Mouse (Mus musculus): Measurements from ENCODE around the gene Plin4. TPM values are rescaled to one million over a fixed set of nuclear protein-coding genes. Genes with fewer than 3 reads are reported as not detected.
"Not testable (repeated sequence)": the region's sequence is repeated elsewhere in the genome, so short reads cannot be mapped to it uniquely, and the experiment has no call there.

Gene Plin4
- polyA plus RNA-seq, 1 experiment = 205 TPM

DNA sequence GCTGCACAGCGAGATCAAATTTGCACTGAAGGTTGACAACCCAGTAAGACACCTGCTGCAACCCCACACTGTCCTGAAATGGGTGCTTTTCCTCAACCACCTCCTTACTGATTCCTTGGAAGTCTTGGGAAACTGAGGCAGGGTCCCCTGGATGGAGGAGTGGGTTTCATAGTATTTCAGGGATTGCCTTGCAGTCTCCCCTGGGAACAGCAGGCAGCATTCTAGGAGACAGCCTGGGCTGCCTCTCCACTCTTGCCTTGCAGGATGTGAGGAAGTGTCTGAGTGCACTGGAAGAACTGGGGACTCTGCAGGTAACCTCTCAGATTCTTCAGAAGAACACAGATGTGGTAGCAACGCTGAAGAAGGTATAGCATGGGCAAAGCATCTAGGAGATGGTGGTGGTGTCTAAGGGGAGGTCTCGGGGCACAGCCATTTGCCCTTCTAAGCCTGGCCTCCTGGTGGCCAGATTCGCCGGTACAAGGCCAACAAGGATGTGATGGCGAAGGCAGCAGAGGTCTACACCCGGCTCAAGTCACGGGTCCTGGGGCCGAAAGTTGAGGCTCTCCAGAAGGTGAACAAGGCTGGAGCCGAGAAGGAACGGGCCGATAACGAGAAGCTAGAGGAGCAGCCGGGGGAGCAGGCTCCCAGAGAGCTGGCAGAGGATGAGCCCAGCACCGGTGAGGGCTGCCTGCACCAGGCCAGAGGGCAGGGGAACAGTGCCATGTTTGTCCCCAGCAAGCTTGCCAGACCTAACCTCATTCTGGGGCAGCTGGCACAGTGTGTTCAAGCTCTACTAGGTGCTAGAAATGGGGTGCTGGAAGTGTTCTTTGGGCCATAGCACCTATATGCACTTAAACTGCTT, 10.7 kb downstream of the Plin4 start:
- H3K27ac ChIP-seq (replicated peaks; ENCODE audit: low read depth, low read length) = no peak overlapping the region
- no peaks in the 10 kb centered on the region for H3K4me1 ChIP-seq (ENCODE audit: control insufficient read depth, insufficient read depth, insufficient read length, low read length)
- no peak overlapping the region for H3K4me3 ChIP-seq (ENCODE audit: insufficient read depth, low read depth, low read length)

DNA sequence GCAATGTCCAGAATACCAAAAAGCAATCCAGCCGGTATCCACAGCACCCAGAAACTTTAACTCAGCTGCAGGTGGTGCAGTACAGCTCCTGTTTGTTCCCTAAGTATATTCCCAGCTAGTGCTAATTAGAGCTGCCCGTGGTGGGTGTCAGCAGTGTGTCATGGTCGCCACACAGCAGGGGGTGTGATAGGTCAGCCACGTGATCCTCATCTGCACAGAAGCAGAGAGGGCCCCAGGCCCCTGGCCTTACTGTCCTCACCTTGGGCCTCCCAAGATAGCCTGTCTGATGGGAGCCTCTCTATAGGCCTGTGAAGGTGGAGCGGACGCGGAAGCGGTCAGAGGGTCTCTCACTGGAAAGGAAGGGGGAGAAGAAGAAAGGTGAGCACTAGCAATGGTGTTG, 11.4 kb downstream of the Plin4 start:
- Histone ChIP-seq H3K4me3 (ENCODE audit: insufficient read depth, low read depth, low read length) (no peak overlapping the region), H3K4me1 (ENCODE audit: control insufficient read depth, insufficient read depth, insufficient read length, low read length) (no peaks in the 10 kb centered on the region), H3K27ac (replicated peaks; ENCODE audit: low read depth, low read length) (no peak overlapping the region)

DNA sequence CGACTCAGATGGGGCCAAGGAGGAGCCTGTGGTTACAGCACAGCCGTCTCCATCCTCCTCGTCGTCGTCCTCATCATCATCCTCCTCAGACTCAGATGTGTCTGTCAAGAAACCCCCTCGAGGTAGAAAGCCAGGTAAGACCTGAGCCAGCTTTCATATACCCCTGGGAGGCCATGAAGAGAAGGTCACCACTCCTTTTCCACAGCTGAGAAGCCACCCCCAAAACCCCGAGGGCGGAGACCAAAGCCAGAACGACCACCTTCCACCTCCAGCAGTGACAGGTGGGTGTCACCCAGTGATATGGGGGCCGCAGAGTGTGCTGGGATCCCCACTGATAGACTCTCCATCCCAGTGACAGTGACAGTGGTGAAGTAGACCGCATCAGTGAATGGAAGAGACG, 12.7 kb downstream of the Plin4 start:
- no peaks in the 10 kb centered on the region for H3K4me1 ChIP-seq (ENCODE audit: control insufficient read depth, insufficient read depth, insufficient read length, low read length)

DNA sequence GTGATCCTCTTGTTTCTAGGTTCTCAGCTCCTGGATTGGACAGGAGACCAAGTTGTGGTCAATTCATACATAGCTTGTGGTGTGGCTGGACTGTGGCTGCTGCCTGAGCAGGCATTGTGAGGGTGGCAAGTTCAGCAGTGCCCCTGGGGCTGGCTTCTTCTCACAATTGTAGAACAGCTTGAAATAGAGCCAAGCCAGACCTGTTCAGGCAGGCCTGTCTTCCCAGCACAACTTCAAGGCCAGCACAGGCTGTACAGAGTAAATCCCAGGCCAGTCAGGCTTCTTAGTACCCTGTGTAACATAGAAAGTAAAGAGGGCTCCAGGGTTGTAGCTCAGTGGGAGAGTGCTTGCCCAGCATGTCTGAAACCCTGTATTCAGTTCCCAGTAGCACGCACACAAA, 16.8 kb downstream of the Plin4 start:
- no peak overlapping the region for H3K27ac ChIP-seq (replicated peaks; ENCODE audit: low read depth, low read length)
- H3K4me1 ChIP-seq (ENCODE audit: control insufficient read depth, insufficient read depth, insufficient read length, low read length) = no peaks in the 10 kb centered on the region
- H3K4me3 ChIP-seq (ENCODE audit: insufficient read depth, low read depth, low read length) = no peak overlapping the region

More for the DNA sequence above, 12.7 kb downstream of the Plin4 start:
- Histone ChIP-seq H3K4me3 (ENCODE audit: insufficient read depth, low read depth, low read length) (no peak overlapping the region), H3K27ac (replicated peaks; ENCODE audit: low read depth, low read length) (no peak overlapping the region)

- Histone ChIP-seq H3K4me3 (ENCODE audit: insufficient read depth, low read depth, low read length) (no peak overlapping the region), H3K4me1 (ENCODE audit: control insufficient read depth, insufficient read depth, insufficient read length, low read length) (no peaks in the 10 kb centered on the region), H3K27ac (replicated peaks; ENCODE audit: low read depth, low read length) (no peak overlapping the region)
Observed at GRCm38 (mm10) chr17:56092312-56092711, 17.3 kb downstream of the Plin4 start.

DNA sequence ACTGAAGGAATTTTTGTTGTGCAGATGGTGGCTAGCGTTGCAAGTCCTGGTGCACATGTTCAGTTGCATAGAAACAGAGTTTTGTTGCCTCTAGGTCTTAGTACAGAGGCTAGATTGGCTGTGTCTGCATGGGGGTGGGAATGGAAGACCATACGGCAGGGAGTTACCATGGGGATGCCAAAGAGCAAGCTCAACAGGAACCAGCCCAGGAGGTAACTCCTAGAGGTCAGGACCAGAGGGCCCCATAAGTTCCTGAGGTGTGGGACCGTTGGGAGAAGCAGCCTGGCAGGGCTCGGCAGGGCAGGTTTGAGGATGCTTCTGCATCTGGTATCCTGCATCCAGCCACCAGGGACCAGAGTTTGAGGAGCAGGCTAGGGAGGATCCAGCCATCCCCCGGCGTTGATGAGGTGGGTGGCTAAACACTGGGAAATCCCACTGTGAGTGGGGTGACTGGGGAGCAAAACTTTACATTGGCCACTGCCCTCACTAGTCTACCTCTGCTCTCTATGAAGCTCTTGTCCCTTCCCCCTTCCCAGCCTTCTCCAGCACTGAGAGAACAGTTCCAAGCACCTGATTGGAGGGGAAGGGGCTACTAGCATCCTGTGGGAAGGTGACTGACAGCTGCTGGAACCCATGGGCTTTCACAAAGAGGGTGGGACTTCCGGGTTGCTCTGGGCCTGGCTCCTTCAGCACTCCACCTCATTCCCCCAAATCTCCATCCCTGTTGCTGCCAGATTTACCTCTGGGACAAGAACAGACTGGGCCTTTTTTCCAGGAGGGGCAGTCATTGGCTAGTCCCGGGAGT, 28.6 kb downstream of the Plin4 start:
- Histone ChIP-seq H3K4me3 (ENCODE audit: insufficient read depth, low read depth, low read length) (peak overlapping the region; percentile 71), H3K27ac (replicated peaks; ENCODE audit: low read depth, low read length) (no peak overlapping the region), H3K4me1 (ENCODE audit: control insufficient read depth, insufficient read depth, insufficient read length, low read length) (peaks cover 7% of the 10 kb centered on the region; the same call in 1 of the 2 replicates)

GRCm38 (mm10) chr17:56079921-56080320, 29.7 kb downstream of the Plin4 start:
- H3K4me1 ChIP-seq (ENCODE audit: control insufficient read depth, insufficient read depth, insufficient read length, low read length) = peaks cover 7% of the 10 kb centered on the region; the same call in 1 of the 2 replicates
- H3K27ac ChIP-seq (replicated peaks; ENCODE audit: low read depth, low read length) = no peak overlapping the region
- H3K4me3 ChIP-seq (ENCODE audit: insufficient read depth, low read depth, low read length) = peak overlapping the region; percentile 71

GRCm38 (mm10) chr17:56078880-56079795, 30.5 kb downstream of the Plin4 start, which contains the start of gene Hdgfl2:
Gene Hdgfl2 (plus strand): TSS chr17:56079634.
- peaks cover 7% of the 10 kb centered on the region for H3K4me1 ChIP-seq (ENCODE audit: control insufficient read depth, insufficient read depth, insufficient read length, low read length)
- 0 out of 2 replicates have a peak within 1 kb of the TSS, but pooled peaks have one; percentile 8 for H3K27ac ChIP-seq (replicated peaks; ENCODE audit: low read depth, low read length)
- peak within 1 kb of the TSS; percentile 71 for H3K4me3 ChIP-seq (ENCODE audit: insufficient read depth, low read depth, low read length)

GRCm38 (mm10) chr17:56078361-56078760, 31.2 kb downstream of the Plin4 start:
- 0 out of 2 replicates have a peak overlapping the region, but pooled peaks have one; percentile 8 for H3K27ac ChIP-seq (replicated peaks; ENCODE audit: low read depth, low read length)
- H3K4me3 ChIP-seq (ENCODE audit: insufficient read depth, low read depth, low read length); H3K4me1 ChIP-seq (ENCODE audit: control insufficient read depth, insufficient read depth, insufficient read length, low read length): not testable (repeated sequence)

GRCm38 (mm10) chr17:56077523-56077922, 32.1 kb downstream of the Plin4 start:
- Histone ChIP-seq H3K27ac (replicated peaks; ENCODE audit: low read depth, low read length) (no peak overlapping the region), H3K4me3 (ENCODE audit: insufficient read depth, low read depth, low read length) (no peak overlapping the region), H3K4me1 (ENCODE audit: control insufficient read depth, insufficient read depth, insufficient read length, low read length) (peaks cover 10% of the 10 kb centered on the region)

DNA sequence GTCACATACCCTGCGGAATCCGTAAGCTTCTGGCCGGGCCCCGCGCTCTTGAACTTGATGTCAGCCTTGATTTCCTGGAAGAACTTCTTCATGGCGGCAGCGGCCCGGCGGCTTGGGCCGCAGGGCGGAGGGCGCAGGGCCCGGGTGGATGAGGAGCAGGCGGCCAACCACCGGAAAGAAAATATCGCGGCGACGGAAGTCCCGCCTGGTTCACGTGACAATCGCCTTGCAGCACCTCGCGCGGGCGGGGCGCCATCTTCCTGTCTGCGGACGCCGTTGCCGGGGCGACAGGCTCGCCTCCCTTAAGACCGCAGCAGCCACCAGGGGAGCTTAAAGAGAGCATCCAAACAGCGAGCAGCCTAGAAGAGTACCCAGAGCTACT, 34.8 kb downstream of the Plin4 start, which contains the start of gene Ubxn6:
Gene Ubxn6 (minus strand): TSS at position 202 of the 382 bp plus-strand sequence.
- peaks cover 3% of the 10 kb centered on the region for H3K4me1 ChIP-seq (ENCODE audit: control insufficient read depth, insufficient read depth, insufficient read length, low read length)
- H3K4me3 ChIP-seq (ENCODE audit: insufficient read depth, low read depth, low read length) = peak within 1 kb of the TSS; percentile 89
- H3K27ac ChIP-seq (replicated peaks; ENCODE audit: low read depth, low read length) = peak within 1 kb of the TSS; percentile 89

- Histone ChIP-seq H3K4me1 (ENCODE audit: control insufficient read depth, insufficient read depth, insufficient read length, low read length) (peaks cover 3% of the 10 kb centered on the region), H3K4me3 (ENCODE audit: insufficient read depth, low read depth, low read length) (peak overlapping the region; percentile 89), H3K27ac (replicated peaks; ENCODE audit: low read depth, low read length) (peak overlapping the region; percentile 89)
Observed at GRCm38 (mm10) chr17:56074097-56074826, 35.3 kb downstream of the Plin4 start.

DNA sequence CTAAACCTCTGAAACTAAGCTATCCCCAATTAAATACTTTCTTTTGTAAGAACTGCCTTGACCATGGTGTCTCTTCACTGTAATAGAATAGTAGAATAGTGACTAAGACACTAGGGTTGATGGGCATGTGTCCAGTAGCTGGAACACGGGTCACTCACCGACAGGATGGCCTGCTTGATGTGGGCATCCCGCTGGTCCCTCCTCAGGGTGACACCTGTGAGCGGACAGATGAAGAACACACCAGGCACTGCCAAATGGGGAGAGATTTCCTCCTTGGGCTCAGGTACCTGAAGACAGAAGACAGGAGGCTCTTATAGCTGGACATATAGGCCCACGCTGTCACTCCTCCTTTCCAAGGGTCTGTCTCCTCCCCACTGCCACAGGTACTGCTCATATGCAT, 37.4 kb downstream of the Plin4 start:
- no peak overlapping the region for H3K4me3 ChIP-seq (ENCODE audit: insufficient read depth, low read depth, low read length)
- H3K27ac ChIP-seq (replicated peaks; ENCODE audit: low read depth, low read length) = no peak overlapping the region
- peaks cover 3% of the 10 kb centered on the region for H3K4me1 ChIP-seq (ENCODE audit: control insufficient read depth, insufficient read depth, insufficient read length, low read length)

GRCm38 (mm10) chr17:56071126-56071525, 38.5 kb downstream of the Plin4 start:
- H3K27ac ChIP-seq (replicated peaks; ENCODE audit: low read depth, low read length) = no peak overlapping the region
- no peak overlapping the region for H3K4me3 ChIP-seq (ENCODE audit: insufficient read depth, low read depth, low read length)
- peaks cover 3% of the 10 kb centered on the region for H3K4me1 ChIP-seq (ENCODE audit: control insufficient read depth, insufficient read depth, insufficient read length, low read length)

Measured in brown adipose tissue, adult 24 weeks (tissue).